Mouse (Mus musculus) ES-Bruce4 (cell line): ENCODE results near the gene Ina. TPM values are rescaled to one million over a fixed set of nuclear protein-coding genes. Genes with fewer than 3 reads are reported as not detected.

Experiments used
- H3K27ac ChIP-seq: 2 replicates; pipeline ENCODE4 v1.5.1; 2012; ENCODE audit warnings: low read length, inconsistent platforms; ENCODE audit not compliant: insufficient read depth
- H3K27me3 ChIP-seq: 2 replicates; pipeline ENCODE4 v1.6.1; 2012; ENCODE audit warnings: mild to moderate bottlenecking, low read length, inconsistent platforms; ENCODE audit not compliant: control insufficient read depth, poor library complexity, insufficient read depth, severe bottlenecking
- H3K36me3 ChIP-seq: 2 replicates; pipeline ENCODE4 v1.6.1; 2012; ENCODE audit warnings: inconsistent platforms, mild to moderate bottlenecking, low read length, moderate library complexity; ENCODE audit not compliant: control insufficient read depth, poor library complexity, insufficient read depth, severe bottlenecking
- H3K4me1 ChIP-seq: one replicate; pipeline ENCODE4 v1.8.1; 2011; ENCODE audit warnings: low read length; ENCODE audit not compliant: control insufficient read depth, insufficient read depth
- H3K4me3 ChIP-seq: 2 replicates; pipeline ENCODE4 v1.5.1; 2011; ENCODE audit warnings: low read depth, mild to moderate bottlenecking, low read length
- H3K9ac ChIP-seq: 2 replicates; pipeline ENCODE4 v1.6.1; 2012; ENCODE audit warnings: low read depth, mild to moderate bottlenecking, inconsistent platforms; ENCODE audit not compliant: poor library complexity, severe bottlenecking
- H3K9me3 ChIP-seq: replicated peaks from 2 replicates; pipeline ENCODE4 v1.6.1; 2012; ENCODE audit warnings: mild to moderate bottlenecking, low read length, inconsistent platforms; ENCODE audit not compliant: control insufficient read depth, poor library complexity, insufficient read depth, severe bottlenecking
- CTCF ChIP-seq: IDR thresholded peaks from one replicate; pipeline ENCODE4 v1.8.1; 2011; ENCODE audit warnings: low read depth, low read length
- EP300 ChIP-seq: IDR thresholded peaks from 2 replicates; pipeline ENCODE4 v1.6.1; 2011; ENCODE audit warnings: low read depth, low read length; ENCODE audit not compliant: insufficient read depth
- POLR2A ChIP-seq: IDR thresholded peaks from one replicate; pipeline ENCODE4 v1.8.1; 2011; ENCODE audit warnings: low read length; ENCODE audit not compliant: insufficient read depth
- polyA plus RNA-seq: library from polyadenylated mRNA; stranded (reverse); fragments of >200 nt; gene quantifications from 2 replicates; pipeline ENCODE4 v1.2.4, GENCODE M21; 2011; ENCODE audit warnings: low read depth; ENCODE audit not compliant: missing spikeins, insufficient read depth, insufficient read length

The Ina gene
- polyA plus RNA-seq, 1 experiment: 21.2 TPM

- Histone ChIP-seq H3K27me3 (no peaks in the 10 kb centered on the region), H3K36me3 (peaks cover 63% of the 10 kb centered on the region)
Measured at GRCm38 (mm10) chr19:47034916-47035315, 20.4 kb downstream of the Ina start.

GRCm38 (mm10) chr19:47036596-47036995 lies 22.1 kb downstream of the Ina start:
- H3K36me3 ChIP-seq: peaks cover 72% of the 10 kb centered on the region
- no peaks in the 10 kb centered on the region for H3K27me3 ChIP-seq
- no peak overlapping the region for H3K4me3 ChIP-seq
- TF ChIP-seq POLR2A: no peak
- no peak for TF ChIP-seq CTCF
- TF ChIP-seq EP300: no peak
- H3K9me3 ChIP-seq: no peaks in the 10 kb centered on the region
- H3K9ac ChIP-seq: no peak overlapping the region
- H3K27ac ChIP-seq: no peak overlapping the region
- peaks cover 1% of the 10 kb centered on the region for H3K4me1 ChIP-seq

More at GRCm38 (mm10) chr19:47034916-47035315, 20.4 kb downstream of the Ina start:
- Histone ChIP-seq H3K9ac (no peak overlapping the region), H3K4me3 (no peak overlapping the region), H3K4me1 (no peaks in the 10 kb centered on the region), H3K9me3 (no peaks in the 10 kb centered on the region), H3K27ac (no peak overlapping the region)
- TF ChIP-seq POLR2A (no peak), CTCF (no peak), EP300 (no peak)

DNA sequence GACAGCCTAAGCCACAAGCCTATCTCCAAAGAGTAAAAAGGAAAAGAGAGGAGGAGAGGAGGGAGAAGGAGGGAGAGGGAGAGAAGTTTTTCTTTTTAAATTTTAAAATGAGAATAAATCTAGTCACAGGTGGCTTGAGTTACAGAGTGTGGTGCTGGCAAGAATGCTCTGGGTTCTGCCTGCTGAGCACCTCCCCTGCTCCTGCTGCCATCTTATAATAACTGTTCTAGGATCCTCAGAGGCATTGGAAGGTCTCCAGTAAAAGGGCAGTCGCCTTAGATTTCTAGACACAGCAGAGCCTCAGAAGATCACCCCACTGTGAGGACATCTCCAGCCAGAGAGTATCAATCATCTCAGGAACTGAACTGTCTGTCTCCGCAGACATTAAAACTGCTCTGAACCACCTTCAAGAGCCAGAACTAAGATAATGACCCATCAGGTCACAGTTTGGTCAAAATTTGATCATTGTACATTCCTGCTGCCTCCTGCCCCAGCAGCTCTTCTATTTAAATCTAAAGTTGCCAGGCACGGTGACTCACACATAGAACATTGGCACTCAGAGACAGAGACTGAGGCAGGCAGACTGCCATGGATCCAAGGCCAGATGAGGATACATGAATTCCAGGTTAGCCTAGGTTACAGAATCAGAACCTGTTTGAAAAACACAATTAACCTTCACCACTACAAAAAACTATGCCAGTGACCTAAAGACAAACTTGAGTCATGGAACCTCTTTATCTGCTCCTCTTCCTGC lies 26.4 kb downstream of the Ina start:
- H3K4me3 ChIP-seq: no peak overlapping the region
- H3K27ac ChIP-seq: no peak overlapping the region
- H3K9ac ChIP-seq: no peak overlapping the region
- TF ChIP-seq POLR2A (no peak), CTCF (no peak), EP300 (no peak)
- H3K36me3 ChIP-seq: peaks cover 72% of the 10 kb centered on the region
- H3K27me3 ChIP-seq: no peaks in the 10 kb centered on the region
- H3K4me1 ChIP-seq: peaks cover 1% of the 10 kb centered on the region
- H3K9me3 ChIP-seq: no peaks in the 10 kb centered on the region

GRCm38 (mm10) chr19:47043608-47044007 lies 29.1 kb downstream of the Ina start:
- H3K36me3 ChIP-seq: peaks cover 63% of the 10 kb centered on the region
- TF ChIP-seq CTCF (no peak), POLR2A (no peak), EP300 (no peak)
- peaks cover 3% of the 10 kb centered on the region for H3K4me1 ChIP-seq
- H3K27me3 ChIP-seq: no peaks in the 10 kb centered on the region
- H3K9ac ChIP-seq: no peak overlapping the region
- no peaks in the 10 kb centered on the region for H3K9me3 ChIP-seq
- no peak overlapping the region for H3K4me3 ChIP-seq
- H3K27ac ChIP-seq: no peak overlapping the region

DNA sequence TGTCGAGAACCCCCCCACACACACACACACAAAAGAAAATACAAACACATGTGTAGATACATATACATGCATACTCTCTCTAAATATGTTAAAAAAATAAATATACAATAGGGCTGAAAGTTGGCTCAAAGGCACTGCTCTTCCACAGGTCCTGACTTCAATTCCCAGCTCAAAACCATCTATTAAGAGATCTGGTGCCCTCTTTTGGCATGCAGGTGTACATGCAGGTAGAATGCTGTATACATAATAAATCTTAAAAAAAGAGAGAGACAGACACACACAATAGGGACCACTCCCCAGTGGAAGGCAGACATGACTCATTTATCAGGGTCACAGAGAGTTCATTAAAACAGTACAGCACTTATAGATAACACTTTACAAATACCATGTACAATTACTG lies 31.8 kb downstream of the Ina start:
- Histone ChIP-seq H3K9me3 (no peaks in the 10 kb centered on the region), H3K36me3 (peaks cover 44% of the 10 kb centered on the region), H3K27me3 (no peaks in the 10 kb centered on the region), H3K27ac (no peak overlapping the region), H3K4me3 (no peak overlapping the region), H3K4me1 (peaks cover 1% of the 10 kb centered on the region), H3K9ac (no peak overlapping the region)
- no peak for TF ChIP-seq CTCF
- no peak for TF ChIP-seq POLR2A
- TF ChIP-seq EP300: no peak

DNA sequence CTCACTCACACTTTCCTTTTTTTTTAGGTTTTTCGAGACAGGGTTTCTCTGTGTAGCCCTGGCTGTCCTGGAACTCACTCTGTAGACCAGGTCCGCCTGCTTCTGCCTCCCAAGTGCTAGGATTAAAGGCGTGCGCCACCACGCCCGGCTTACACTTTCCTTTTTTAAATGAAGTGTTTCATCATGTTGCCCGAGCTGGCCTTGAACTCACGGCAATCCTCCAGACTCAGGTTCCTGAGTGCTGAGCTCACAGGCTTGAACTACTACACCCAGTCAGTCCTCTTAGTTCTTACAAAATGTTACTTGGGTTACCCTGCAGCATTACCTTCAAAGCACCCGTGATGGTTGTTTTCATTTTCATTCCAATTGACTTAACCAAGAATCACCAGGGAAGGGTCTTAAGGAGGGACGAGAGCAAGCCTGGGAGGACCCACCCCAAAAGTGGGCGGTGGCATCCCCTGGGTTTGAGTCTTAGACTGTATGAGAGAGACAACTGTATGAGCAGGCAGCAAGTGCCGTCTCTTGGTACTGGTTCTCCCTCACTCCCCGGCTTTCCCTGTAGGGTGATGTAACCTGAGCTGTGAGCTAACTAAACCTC lies 32.8 kb downstream of the Ina start:
- TF ChIP-seq POLR2A: no peak
- no peak for TF ChIP-seq EP300
- TF ChIP-seq CTCF: no peak
- Histone ChIP-seq H3K9me3 (no peaks in the 10 kb centered on the region), H3K4me3 (no peak overlapping the region), H3K27me3 (no peaks in the 10 kb centered on the region), H3K36me3 (peaks cover 36% of the 10 kb centered on the region), H3K4me1 (peaks cover 1% of the 10 kb centered on the region), H3K27ac (peak overlapping the region; percentile 59), H3K9ac (no peak overlapping the region)
